Mouse (Mus musculus) lung, adult 2 months (tissue): ENCODE data around the gene St7.

Experiments used
- CTCF ChIP-seq: fragments of 200-500 bp; IDR thresholded peaks from 2 replicates; pipeline ENCODE4 v1.5.1; 2011; ENCODE audit warnings: mild to moderate bottlenecking, low read length, control low read depth; ENCODE audit not compliant: insufficient read depth
- POLR2A ChIP-seq: fragments of 200-500 bp; IDR thresholded peaks from 2 replicates; pipeline ENCODE4 v1.6.1; 2011; ENCODE audit warnings: low read depth, mild to moderate bottlenecking, control low read depth, low read length, borderline replicate concordance; ENCODE audit errors: extremely low read depth

DNA sequence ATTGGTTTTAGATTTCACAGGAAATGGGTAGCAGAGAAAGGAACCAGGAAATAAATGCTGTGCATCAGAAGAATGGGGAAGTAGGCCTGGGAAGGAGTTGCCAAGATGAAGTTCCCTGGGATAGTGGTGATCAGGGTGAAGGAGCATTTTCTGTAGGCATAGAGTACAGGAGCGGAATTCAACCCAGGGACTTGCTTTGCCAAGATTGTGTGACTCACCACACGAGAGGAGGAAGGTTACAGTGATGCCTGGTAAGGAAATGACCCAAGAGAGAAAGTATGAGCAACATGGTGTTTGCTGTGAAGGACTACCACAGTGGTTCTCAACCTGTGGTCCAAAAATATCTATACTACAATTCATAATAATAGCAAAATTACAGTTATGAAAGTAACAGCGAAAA, 24.9 kb upstream of the St7 start:
- TF ChIP-seq CTCF (no peak), POLR2A (no peak)
